Mouse (Mus musculus): ENCODE results near the gene 1700066M21Rik.
A peak's percentile ranks its signal among the peaks of the same experiment; 100 is the strongest.

1700066M21Rik gene

DNA sequence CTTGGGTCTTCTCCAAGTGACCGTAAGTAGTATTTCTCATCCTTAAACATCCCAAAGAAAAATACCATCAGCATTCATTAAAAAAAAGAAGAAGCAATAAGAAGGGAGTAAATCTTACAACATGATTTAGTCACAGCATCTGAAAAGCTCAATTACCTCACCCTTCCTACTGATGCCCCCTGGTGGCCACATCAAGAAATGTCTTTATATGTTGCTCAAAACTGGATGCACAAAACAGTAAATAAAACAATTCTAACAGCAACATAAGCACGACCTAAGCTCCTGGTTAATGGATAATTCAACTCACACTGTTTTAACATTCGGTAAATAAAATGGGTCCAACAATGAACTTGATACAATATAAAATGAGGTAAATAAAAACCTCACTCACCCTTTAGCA is 16.6 kb downstream of the 1700066M21Rik start:
- peak; percentile 27 for DNase-seq

- no peak for DNase-seq
Observed at GRCm38 (mm10) chr1:57400321-57400720, 22.9 kb downstream of the 1700066M21Rik start.

DNA sequence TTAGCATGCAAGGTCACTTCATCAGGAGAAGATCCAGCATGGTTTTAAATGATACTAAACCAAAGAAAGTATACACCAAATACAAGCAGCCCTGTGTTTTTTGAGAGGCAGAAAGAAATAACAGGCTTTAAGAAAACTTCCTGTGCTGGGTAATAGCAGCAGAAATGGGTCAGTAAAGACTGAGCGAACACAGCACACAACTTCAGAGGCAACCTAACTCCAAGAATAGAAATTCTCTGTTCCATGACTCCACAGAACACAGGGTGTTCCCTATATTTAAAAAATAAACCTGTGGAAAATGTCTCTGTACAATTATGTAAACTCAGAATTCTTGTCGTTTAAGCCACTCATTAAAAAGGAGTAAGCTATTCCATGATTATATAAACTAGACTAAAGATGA is 23.5 kb downstream of the 1700066M21Rik start:
- no peak for DNase-seq

GRCm38 (mm10) chr1:57402116-57402515 is 24.7 kb downstream of the 1700066M21Rik start:
- no peak for DNase-seq

DNA sequence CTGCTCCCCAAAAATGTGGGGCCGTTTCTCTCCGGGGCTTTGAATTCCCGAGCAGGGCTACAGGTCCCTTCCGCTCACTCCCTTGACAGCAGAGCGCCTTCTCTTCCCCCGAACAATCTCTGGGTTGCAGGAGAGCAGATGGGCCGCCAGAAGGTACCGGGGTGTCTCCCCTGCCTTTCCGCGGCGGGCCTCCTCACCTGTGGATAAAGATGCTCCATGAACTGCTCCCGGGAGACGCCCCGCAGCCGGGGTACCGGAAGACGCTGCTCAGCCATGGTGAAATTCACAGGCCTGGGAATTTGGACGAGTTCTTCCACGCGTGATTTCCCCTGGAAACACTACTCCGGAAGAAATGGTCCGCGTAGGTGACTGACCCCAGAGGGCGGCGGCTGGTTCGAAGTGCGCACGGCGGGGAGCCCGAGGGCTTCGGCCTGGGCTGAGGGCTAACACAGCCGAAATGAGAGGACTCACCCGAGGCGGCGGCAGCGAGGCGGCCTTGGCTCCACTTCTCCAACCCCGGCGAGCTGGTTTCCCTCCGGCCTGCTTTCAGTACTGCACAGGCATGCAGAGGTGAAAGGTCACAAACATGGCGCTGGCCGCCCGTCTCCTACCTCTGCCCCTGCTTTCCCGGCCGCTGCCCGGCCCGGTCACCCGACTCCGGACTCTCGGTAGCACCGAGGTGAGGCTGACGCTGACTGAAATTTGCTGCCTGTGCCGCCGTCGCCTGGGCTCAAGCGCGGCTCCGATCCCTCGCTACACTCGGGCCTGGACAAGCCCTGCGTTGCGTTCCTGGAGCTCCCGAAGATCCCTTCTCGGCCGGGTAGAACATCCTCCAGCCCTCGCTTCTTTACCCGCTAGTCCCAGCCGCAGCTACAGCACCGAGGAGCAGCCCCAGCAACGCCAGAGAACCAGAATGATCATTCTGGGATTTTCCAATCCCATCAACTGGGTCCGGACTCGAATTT is 29.0 kb downstream of the 1700066M21Rik start, which contains the start of the genes Maip1 and Tyw5:
Gene Maip1 (plus strand): TSS at position 142 of the 965 bp plus-strand sequence.
Gene Tyw5 (minus strand): TSS at position 915 of the 965 bp plus-strand sequence.
- DNase-seq: peak; percentile 92

DNA sequence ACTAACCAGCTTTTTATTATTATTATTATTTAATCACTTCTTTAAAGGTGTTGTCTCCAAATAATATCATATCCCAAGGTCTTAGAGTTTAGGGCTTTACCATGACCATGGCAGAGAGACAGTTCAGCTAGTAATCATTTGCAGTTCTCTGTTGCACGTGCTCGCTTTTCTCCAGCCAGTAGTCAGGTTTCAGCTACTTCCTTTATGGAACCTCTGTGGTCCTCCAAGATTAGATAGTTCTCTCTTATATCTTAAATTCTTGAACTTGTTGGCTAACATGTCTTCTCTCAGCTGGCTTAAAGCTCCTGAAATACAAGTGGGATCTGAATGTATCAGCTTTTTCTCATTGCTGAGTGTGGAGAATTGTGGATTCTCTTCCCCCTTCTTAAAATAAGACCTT is 31.6 kb downstream of the 1700066M21Rik start:
- DNase-seq: no peak

- no peak for DNase-seq
Observed at GRCm38 (mm10) chr1:57413397-57413796, 36.0 kb downstream of the 1700066M21Rik start.

GRCm38 (mm10) chr1:57423696-57424095 is 46.3 kb downstream of the 1700066M21Rik start:
- DNase-seq: no peak

DNA sequence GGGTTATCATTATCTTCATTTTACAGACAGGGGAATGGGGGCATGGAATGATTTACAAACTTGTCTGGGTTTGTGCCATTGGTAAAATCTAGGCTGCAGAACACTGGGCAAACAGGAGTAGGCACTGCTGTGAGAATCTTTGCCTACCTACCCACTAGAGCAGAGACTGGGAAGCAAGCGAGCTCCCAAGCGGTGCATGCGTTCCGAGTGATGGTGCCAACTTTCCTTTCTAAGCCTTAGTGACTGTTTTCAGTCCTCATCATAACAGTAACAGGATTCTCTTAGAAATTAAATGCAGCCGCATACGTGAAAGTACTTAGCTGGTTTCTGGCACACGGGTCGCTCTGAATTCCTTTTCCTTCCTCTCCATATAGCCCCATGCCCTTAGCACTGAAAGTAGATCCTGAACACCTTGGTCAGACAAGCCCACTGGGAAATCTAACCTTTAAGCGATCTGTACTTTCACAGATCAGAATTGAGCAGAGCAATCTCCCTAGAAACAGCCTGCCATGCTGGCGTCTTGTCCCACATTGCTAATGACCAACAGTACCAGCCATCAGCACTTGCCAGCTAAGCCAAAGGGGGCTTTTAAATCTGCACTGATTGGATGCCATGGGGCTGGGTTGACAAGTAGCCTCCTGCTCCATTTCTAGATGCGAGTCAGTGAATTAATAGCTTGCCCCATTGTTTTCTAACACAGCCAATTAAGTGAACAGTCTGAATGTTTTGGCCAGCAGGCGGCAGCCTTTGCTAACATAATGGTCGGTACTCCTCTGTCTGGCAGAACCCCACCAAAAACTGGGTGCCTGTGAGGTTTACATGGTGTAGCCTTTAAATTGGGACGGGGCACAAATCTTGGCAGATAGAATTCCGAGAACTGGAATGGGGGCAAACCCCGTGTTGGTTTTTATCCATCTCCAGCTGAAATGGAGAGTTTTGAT is 51.2 kb downstream of the 1700066M21Rik start:
- peak; percentile 90 for DNase-seq

DNA sequence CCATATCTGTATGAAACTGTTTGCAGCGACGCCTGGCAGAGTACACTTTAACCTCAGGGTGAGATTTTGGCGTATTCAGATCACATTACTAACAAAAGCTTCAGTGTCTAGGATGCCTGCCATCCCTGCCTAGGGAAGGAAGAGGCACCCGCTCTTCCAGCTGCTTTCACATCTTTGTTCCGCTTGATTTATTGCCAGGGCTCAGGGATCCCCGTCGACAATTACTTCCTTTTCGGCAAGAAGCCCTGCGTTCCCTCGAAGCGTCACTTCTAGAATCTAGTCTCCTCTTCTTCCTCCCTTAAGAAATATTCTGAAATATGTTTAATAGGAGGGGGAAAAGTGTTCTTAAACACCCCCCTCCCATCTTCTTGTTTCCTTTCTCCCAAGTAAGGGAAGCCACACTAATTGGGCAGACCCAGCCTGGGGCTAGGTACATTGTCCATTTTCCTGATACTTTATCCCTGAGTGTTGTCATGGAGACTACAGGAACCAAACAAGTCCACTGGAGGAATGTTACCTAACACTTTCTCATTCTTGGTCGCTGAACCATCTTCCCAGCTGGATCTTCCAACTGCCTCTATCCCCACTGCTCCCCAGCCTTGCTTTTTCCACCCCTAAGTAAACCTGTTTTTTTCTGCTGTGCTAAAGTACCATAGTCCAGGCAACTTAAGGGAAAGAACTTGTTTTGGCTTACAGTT is 52.5 kb downstream of the 1700066M21Rik start:
- no peak for DNase-seq

GRCm38 (mm10) chr1:57433141-57433540 is 55.7 kb downstream of the 1700066M21Rik start:
- no peak for DNase-seq

All from kidney, adult 18-20 months (tissue).